Mouse (Mus musculus): ENCODE results near the gene Zfp385c.
"Not testable (repeated sequence)": the region's sequence is repeated elsewhere in the genome, so short reads cannot be mapped to it uniquely, and the experiment has no call there.

Zfp385c gene

GRCm38 (mm10) chr11:100601372-100601771, 90.9 kb downstream of the Zfp385c start:
- no peak for DNase-seq (ENCODE audit: low read depth, low spot score)

GRCm38 (mm10) chr11:100598074-100598473, 94.2 kb downstream of the Zfp385c start:
- no peak for DNase-seq (ENCODE audit: low read depth, low spot score)

- no peak for DNase-seq (ENCODE audit: low read depth, low spot score)
These were observed 96.7 kb downstream of the Zfp385c start for GRCm38 (mm10) chr11:100595533-100595932.

- DNase-seq (ENCODE audit: low read depth, low spot score) = no peak
These were observed 97.6 kb downstream of the Zfp385c start for GRCm38 (mm10) chr11:100594608-100595007.

GRCm38 (mm10) chr11:100592346-100593046, 99.8 kb downstream of the Zfp385c start:
- no peak for DNase-seq (ENCODE audit: low read depth, low spot score)

GRCm38 (mm10) chr11:100588462-100588861, 103.8 kb downstream of the Zfp385c start:
- no peak for DNase-seq (ENCODE audit: low read depth, low spot score)

GRCm38 (mm10) chr11:100585148-100585547, 107.1 kb downstream of the Zfp385c start:
- no peak for DNase-seq (ENCODE audit: low read depth, low spot score)

- no peak for DNase-seq (ENCODE audit: low read depth, low spot score)
These were observed 107.7 kb downstream of the Zfp385c start for GRCm38 (mm10) chr11:100584561-100584961.

GRCm38 (mm10) chr11:100582836-100583235, 109.4 kb downstream of the Zfp385c start:
- no peak for DNase-seq (ENCODE audit: low read depth, low spot score)

GRCm38 (mm10) chr11:100582413-100582812, 109.8 kb downstream of the Zfp385c start:
- not testable (repeated sequence) for DNase-seq (ENCODE audit: low read depth, low spot score)

GRCm38 (mm10) chr11:100581756-100582155, 110.5 kb downstream of the Zfp385c start:
- no peak for DNase-seq (ENCODE audit: low read depth, low spot score)

- DNase-seq (ENCODE audit: low read depth, low spot score) = no peak
These were observed 112.0 kb downstream of the Zfp385c start for GRCm38 (mm10) chr11:100580275-100580674.

GRCm38 (mm10) chr11:100579116-100579799, 113.0 kb downstream of the Zfp385c start:
- no peak for DNase-seq (ENCODE audit: low read depth, low spot score)

GRCm38 (mm10) chr11:100577852-100578599, 114.2 kb downstream of the Zfp385c start:
- no peak for DNase-seq (ENCODE audit: low read depth, low spot score)

All from 3T3-L1 (cell line).